Mouse (Mus musculus): ENCODE data around the gene Fgr. TPM values are rescaled to one million over a fixed set of nuclear protein-coding genes. Genes with fewer than 3 reads are reported as not detected.

The Fgr gene
- polyA plus RNA-seq, 1 experiment from 2014 or later: 0.23 TPM

DNA sequence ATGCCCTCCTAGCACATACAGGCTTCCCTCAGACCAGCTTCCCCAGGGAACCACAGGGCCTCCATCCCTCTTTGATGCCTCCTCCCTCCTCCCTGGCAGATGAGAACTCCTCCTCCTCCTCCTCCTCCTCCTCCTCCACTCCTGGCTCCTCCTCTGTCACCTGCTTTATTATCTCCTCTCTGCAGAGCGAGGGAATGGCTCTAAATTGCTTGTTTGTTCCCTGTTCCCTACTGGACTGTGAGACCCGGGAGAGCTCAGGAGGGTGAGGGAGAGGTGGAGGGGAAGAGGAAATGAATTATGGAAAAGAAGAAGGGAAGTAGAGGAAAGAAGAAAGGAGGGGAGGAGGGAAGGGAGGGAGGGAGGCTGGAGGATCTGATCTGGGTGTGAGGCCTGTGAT lies 18.5 kb upstream of the Fgr start:
- Histone ChIP-seq H3K27ac (ENCODE audit: low read depth, low read length) (no peak overlapping the region), H3K36me3 (ENCODE audit: control insufficient read depth, insufficient read depth, low read length) (no peaks in the 10 kb centered on the region), H3K9ac (ENCODE audit: low read length) (no peak overlapping the region), H3K4me3 (ENCODE audit: low read depth, low read length) (no peak overlapping the region), H3K4me2 (ENCODE audit: low read length) (no peak overlapping the region), H3K4me1 (ENCODE audit: control insufficient read depth, insufficient read depth, low read length) (peaks cover 9% of the 10 kb centered on the region), H3K9me3 (replicated peaks; ENCODE audit: control insufficient read depth, low read length) (no peaks in the 10 kb centered on the region), H3K27me3 (replicated peaks; ENCODE audit: control insufficient read depth, insufficient read depth, low read length) (no peaks in the 10 kb centered on the region)
- ATAC-seq (no peak), DNase-seq (ENCODE audit: low spot score) (no peak)
- 29% methylated on average over 2 of the region's 2 CpGs for WGBS

GRCm38 (mm10) chr4:132958741-132959678 lies 14.9 kb upstream of the Fgr start:
- Histone ChIP-seq H3K4me3 (ENCODE audit: low read depth, low read length) (no peak overlapping the region), H3K27ac (ENCODE audit: low read depth, low read length) (peak overlapping the region; percentile 70), H3K36me3 (ENCODE audit: control insufficient read depth, insufficient read depth, low read length) (no peaks in the 10 kb centered on the region), H3K4me2 (ENCODE audit: low read length) (no peak overlapping the region), H3K9ac (ENCODE audit: low read length) (no peak overlapping the region), H3K9me3 (replicated peaks; ENCODE audit: control insufficient read depth, low read length) (no peaks in the 10 kb centered on the region), H3K4me1 (ENCODE audit: control insufficient read depth, insufficient read depth, low read length) (peaks cover 12% of the 10 kb centered on the region), H3K27me3 (replicated peaks; ENCODE audit: control insufficient read depth, insufficient read depth, low read length) (no peaks in the 10 kb centered on the region)
- WGBS: 2% methylated on average over 10 of the region's 10 CpGs
- peak; percentile 75 for DNase-seq (ENCODE audit: low spot score)
- peak; percentile 75; the same call in 1 of the 2 replicates for ATAC-seq

GRCm38 (mm10) chr4:132959679-132960045 lies 14.2 kb upstream of the Fgr start:
- Histone ChIP-seq H3K9me3 (replicated peaks; ENCODE audit: control insufficient read depth, low read length) (no peaks in the 10 kb centered on the region), H3K36me3 (ENCODE audit: control insufficient read depth, insufficient read depth, low read length) (no peaks in the 10 kb centered on the region), H3K4me2 (ENCODE audit: low read length) (no peak overlapping the region), H3K9ac (ENCODE audit: low read length) (no peak overlapping the region), H3K4me3 (ENCODE audit: low read depth, low read length) (no peak overlapping the region), H3K27me3 (replicated peaks; ENCODE audit: control insufficient read depth, insufficient read depth, low read length) (no peaks in the 10 kb centered on the region), H3K4me1 (ENCODE audit: control insufficient read depth, insufficient read depth, low read length) (peaks cover 15% of the 10 kb centered on the region), H3K27ac (ENCODE audit: low read depth, low read length) (peak overlapping the region; percentile 70; the same call in 1 of the 2 replicates)
- DNase-seq (ENCODE audit: low spot score): no peak
- ATAC-seq: no peak
- 60% methylated on average over 3 of the region's 3 CpGs for WGBS

- ATAC-seq: no peak
- WGBS: 72% methylated on average over 5 of the region's 5 CpGs
- no peaks in the 10 kb centered on the region for H3K27me3 ChIP-seq (replicated peaks; ENCODE audit: control insufficient read depth, insufficient read depth, low read length)
These were observed 13.6 kb upstream of the Fgr start for GRCm38 (mm10) chr4:132960313-132960712.

DNA sequence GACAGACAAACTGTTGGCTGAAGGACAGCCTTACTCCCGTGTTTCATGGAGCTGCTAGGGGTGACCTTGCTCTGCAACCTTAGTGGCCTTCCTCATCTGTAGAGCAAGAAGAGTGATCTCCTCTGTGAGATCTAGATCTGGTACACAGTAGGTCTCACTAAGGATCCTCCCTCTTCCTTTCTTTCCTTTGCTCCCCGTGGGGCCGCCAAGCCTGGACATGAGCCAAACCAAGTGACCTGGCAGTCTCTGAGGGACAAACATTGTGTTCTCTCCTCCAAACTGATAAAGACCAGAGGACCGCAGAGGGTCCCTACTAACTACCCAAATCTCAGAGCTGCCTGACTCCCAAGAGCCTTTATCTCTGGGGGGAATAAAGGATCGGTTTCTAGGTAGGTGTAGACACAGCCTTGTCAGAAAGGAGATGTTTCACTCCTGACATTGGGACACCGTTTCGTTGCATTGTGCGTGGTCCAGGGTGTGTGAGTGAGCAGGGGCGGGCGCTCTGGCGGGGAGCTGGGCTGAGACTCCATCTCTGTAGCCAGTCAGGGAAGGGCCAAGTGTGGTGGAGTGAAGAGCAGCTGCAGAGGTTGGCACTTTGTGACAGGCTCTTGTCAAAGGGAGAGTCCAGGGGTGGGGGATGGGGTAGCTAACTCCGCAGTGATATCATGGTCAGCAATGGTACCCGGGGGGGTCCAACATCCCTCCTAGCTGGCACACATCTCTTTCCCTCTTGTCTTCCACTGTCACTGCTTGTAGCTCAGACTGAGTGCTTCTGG lies 12.8 kb upstream of the Fgr start:
- H3K4me3 ChIP-seq (ENCODE audit: low read depth, low read length): no peak overlapping the region
- DNase-seq (ENCODE audit: low spot score): no peak
- H3K36me3 ChIP-seq (ENCODE audit: control insufficient read depth, insufficient read depth, low read length): no peaks in the 10 kb centered on the region
- H3K9me3 ChIP-seq (replicated peaks; ENCODE audit: control insufficient read depth, low read length): no peaks in the 10 kb centered on the region
- WGBS: 70% methylated on average over 13 of the region's 13 CpGs
- H3K4me1 ChIP-seq (ENCODE audit: control insufficient read depth, insufficient read depth, low read length): peaks cover 15% of the 10 kb centered on the region
- H3K4me2 ChIP-seq (ENCODE audit: low read length): no peak overlapping the region
- no peak for ATAC-seq
- H3K9ac ChIP-seq (ENCODE audit: low read length): no peak overlapping the region
- no peaks in the 10 kb centered on the region for H3K27me3 ChIP-seq (replicated peaks; ENCODE audit: control insufficient read depth, insufficient read depth, low read length)
- no peak overlapping the region for H3K27ac ChIP-seq (ENCODE audit: low read depth, low read length)

More at GRCm38 (mm10) chr4:132960313-132960712, 13.6 kb upstream of the Fgr start:
- Histone ChIP-seq H3K4me3 (ENCODE audit: low read depth, low read length) (no peak overlapping the region), H3K4me2 (ENCODE audit: low read length) (no peak overlapping the region), H3K36me3 (ENCODE audit: control insufficient read depth, insufficient read depth, low read length) (no peaks in the 10 kb centered on the region), H3K4me1 (ENCODE audit: control insufficient read depth, insufficient read depth, low read length) (peaks cover 15% of the 10 kb centered on the region), H3K9me3 (replicated peaks; ENCODE audit: control insufficient read depth, low read length) (no peaks in the 10 kb centered on the region), H3K9ac (ENCODE audit: low read length) (no peak overlapping the region), H3K27ac (ENCODE audit: low read depth, low read length) (no peak overlapping the region)
- no peak for DNase-seq (ENCODE audit: low spot score)

GRCm38 (mm10) chr4:132961866-132962265 lies 12.0 kb upstream of the Fgr start:
- 74% methylated on average over 5 of the region's 5 CpGs for WGBS
- H3K4me3 ChIP-seq (ENCODE audit: low read depth, low read length): no peak overlapping the region

GRCm38 (mm10) chr4:132962628-132963027 lies 11.3 kb upstream of the Fgr start:
- ATAC-seq (no peak), DNase-seq (ENCODE audit: low spot score) (no peak)
- Histone ChIP-seq H3K36me3 (ENCODE audit: control insufficient read depth, insufficient read depth, low read length) (no peaks in the 10 kb centered on the region), H3K4me2 (ENCODE audit: low read length) (no peak overlapping the region), H3K9me3 (replicated peaks; ENCODE audit: control insufficient read depth, low read length) (no peaks in the 10 kb centered on the region), H3K9ac (ENCODE audit: low read length) (no peak overlapping the region), H3K27me3 (replicated peaks; ENCODE audit: control insufficient read depth, insufficient read depth, low read length) (no peaks in the 10 kb centered on the region), H3K4me3 (ENCODE audit: low read depth, low read length) (no peak overlapping the region), H3K4me1 (ENCODE audit: control insufficient read depth, insufficient read depth, low read length) (peaks cover 15% of the 10 kb centered on the region), H3K27ac (ENCODE audit: low read depth, low read length) (no peak overlapping the region)
- 95% methylated on average over 4 of the region's 4 CpGs for WGBS

More at GRCm38 (mm10) chr4:132961866-132962265, 12.0 kb upstream of the Fgr start:
- no peaks in the 10 kb centered on the region for H3K9me3 ChIP-seq (replicated peaks; ENCODE audit: control insufficient read depth, low read length)
- no peak overlapping the region for H3K9ac ChIP-seq (ENCODE audit: low read length)
- no peak overlapping the region for H3K27ac ChIP-seq (ENCODE audit: low read depth, low read length)
- no peak overlapping the region for H3K4me2 ChIP-seq (ENCODE audit: low read length)
- DNase-seq (ENCODE audit: low spot score) (no peak), ATAC-seq (no peak)
- H3K27me3 ChIP-seq (replicated peaks; ENCODE audit: control insufficient read depth, insufficient read depth, low read length): no peaks in the 10 kb centered on the region
- H3K4me1 ChIP-seq (ENCODE audit: control insufficient read depth, insufficient read depth, low read length): peaks cover 15% of the 10 kb centered on the region
- no peaks in the 10 kb centered on the region for H3K36me3 ChIP-seq (ENCODE audit: control insufficient read depth, insufficient read depth, low read length)

- Histone ChIP-seq H3K27ac (ENCODE audit: low read depth, low read length) (no peak overlapping the region), H3K4me2 (ENCODE audit: low read length) (no peak overlapping the region)
These were observed 10.5 kb upstream of the Fgr start for GRCm38 (mm10) chr4:132963436-132963835.

More at GRCm38 (mm10) chr4:132963436-132963835, 10.5 kb upstream of the Fgr start:
- no peak for DNase-seq (ENCODE audit: low spot score)
- no peak overlapping the region for H3K4me3 ChIP-seq (ENCODE audit: low read depth, low read length)
- no peaks in the 10 kb centered on the region for H3K36me3 ChIP-seq (ENCODE audit: control insufficient read depth, insufficient read depth, low read length)
- no peaks in the 10 kb centered on the region for H3K9me3 ChIP-seq (replicated peaks; ENCODE audit: control insufficient read depth, low read length)
- no peaks in the 10 kb centered on the region for H3K27me3 ChIP-seq (replicated peaks; ENCODE audit: control insufficient read depth, insufficient read depth, low read length)
- WGBS: 37% methylated on average over 2 of the region's 2 CpGs
- H3K4me1 ChIP-seq (ENCODE audit: control insufficient read depth, insufficient read depth, low read length): peaks cover 16% of the 10 kb centered on the region
- no peak for ATAC-seq
- no peak overlapping the region for H3K9ac ChIP-seq (ENCODE audit: low read length)
